Mouse (Mus musculus) naive thymus-derived CD4-positive, alpha-beta T cell, adult 2 months (primary cell): ENCODE results near the gene Jup.
"Not testable (repeated sequence)": the region's sequence is repeated elsewhere in the genome, so short reads cannot be mapped to it uniquely, and the experiment has no call there.

Experiments
- DNase-seq: peaks from one replicate; pipeline ENCODE4 v3.0.0-alpha.2; 2011; ENCODE audit warnings: low read depth

Jup gene

DNA sequence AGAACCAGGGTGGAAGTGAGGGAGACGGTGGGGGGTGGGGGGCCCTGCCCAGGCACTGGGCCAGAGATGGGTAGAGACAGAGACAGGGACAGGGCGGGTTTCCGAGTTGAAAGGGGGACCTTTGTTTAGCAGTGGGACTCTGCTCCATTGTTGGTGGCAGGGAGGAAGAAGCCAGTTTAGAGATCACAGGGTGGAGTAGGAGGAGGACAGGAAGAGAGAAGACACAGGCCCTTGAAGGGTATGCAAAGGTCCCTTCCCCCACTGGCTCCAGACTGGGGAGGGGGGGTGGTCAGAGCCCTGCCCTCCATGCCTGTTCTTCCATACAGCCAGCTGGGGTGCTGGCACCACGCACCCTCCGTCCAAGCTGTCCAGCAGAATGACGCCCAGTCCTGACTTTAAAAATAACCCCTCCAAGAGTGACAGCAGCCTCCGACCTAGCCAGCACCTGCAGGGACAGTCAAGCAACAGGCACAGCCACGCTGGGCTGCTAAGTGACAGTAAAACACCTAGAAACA lies 7.6 kb downstream of the Jup start:
- no peak for DNase-seq

GRCm38 (mm10) chr11:100388588-100388987 lies 9.0 kb downstream of the Jup start:
- no peak for DNase-seq

GRCm38 (mm10) chr11:100387589-100388375 lies 9.8 kb downstream of the Jup start:
- no peak for DNase-seq

- no peak for DNase-seq
These were observed 10.5 kb downstream of the Jup start for GRCm38 (mm10) chr11:100387111-100387510.

DNA sequence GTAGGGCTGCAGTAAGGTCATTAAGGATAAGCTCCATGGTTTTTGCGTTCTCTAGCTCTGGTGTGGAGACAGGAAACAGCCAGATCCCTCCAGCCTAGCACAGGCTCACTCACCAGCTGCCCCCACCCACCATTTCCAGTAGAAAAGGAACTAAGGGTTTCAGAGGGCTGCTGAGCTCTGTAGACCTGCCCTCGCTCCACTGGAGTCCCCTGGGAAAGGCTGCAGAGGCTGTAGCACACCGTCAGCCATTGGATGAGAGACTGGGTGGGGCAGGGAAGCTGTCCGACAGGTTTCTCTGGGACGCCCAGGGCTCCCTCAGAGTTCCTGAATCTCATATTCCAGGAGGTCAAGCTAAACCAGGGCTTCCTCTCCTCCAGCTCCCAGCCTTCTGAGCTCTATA lies 11.0 kb downstream of the Jup start:
- DNase-seq: no peak

GRCm38 (mm10) chr11:100385016-100385415 lies 12.5 kb downstream of the Jup start:
- DNase-seq: no peak

DNA sequence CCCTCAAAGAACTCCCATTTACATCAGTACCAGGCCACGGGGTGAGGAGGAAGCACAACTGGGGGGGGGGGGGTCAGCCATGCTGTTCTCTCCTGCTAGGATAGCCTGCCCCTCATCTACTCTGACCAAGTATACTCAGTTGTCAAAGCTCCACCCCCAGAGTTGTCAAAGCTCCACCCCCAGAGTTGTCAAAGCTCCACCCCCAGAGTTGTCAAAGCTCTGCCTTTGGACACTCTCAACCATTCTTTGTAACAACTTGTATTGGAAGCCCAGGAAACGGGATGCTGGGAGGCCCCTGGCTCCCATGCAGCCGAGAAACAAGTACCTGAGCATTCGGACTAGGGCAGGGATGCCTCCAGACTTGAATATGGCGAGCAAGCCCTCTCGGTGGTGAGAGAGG lies 14.9 kb downstream of the Jup start:
- no peak for DNase-seq

GRCm38 (mm10) chr11:100379311-100379710 lies 18.3 kb downstream of the Jup start:
- DNase-seq: no peak

- DNase-seq: no peak
These were observed 19.1 kb downstream of the Jup start for GRCm38 (mm10) chr11:100378446-100378845.

- no peak for DNase-seq
These were observed 19.6 kb downstream of the Jup start for GRCm38 (mm10) chr11:100377989-100378388.

DNA sequence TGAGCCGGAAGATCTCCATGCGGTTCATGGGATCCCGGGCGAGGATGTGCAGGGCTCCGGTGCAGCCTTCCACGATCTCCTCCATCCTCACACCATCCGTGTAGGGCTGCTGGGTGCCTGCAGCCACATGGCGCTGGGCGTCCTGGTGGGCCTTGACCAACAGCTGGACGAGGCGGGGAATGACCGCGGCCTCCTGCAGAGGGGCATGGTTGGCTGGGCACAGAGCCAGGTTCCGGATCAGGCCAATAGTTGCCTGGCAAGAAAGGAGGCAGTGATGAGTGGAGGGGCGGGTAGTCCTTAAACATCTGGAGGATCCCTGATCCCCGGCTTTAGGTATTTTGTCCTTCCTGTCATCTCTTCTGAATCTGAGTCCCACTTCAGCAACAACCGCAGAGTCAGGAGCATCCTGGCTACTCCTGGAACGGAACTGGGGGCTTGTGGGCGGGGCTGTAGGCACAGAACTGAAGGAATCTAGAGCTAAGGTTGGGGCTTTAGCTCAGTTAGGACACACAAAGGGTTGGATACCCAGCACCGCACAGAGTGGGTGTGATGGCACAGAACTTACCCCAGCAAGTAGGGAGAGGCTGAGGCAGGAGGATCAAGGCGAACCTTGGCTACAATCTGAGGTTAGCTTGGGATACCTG lies 20.7 kb downstream of the Jup start:
- no peak for DNase-seq

DNA sequence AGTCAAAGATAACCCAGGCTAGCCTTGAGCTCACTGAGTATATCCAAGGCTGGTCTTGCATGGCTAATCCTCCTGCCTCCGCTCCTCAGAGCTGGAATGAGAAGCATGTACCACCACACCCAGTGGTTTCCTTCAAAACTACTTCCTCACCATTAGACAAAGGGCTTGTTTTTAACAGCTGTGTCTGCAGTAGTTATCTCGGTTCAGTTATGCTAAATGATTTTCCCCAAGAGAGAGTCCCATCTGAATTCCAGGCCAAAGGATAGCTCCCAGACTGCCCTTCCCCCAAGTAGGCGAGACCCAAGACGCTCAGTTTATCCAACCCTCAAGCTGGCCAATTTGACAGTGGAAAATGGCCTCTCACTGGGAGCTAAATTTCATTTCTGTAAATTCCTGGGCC lies 21.6 kb downstream of the Jup start:
- no peak for DNase-seq

- DNase-seq: no peak
These were observed 22.4 kb downstream of the Jup start for GRCm38 (mm10) chr11:100375127-100375526.

GRCm38 (mm10) chr11:100371981-100372558 lies 25.5 kb downstream of the Jup start:
- DNase-seq: no peak

- no peak for DNase-seq
These were observed 27.7 kb downstream of the Jup start for GRCm38 (mm10) chr11:100369822-100370221.

- no peak for DNase-seq
These were observed 28.4 kb downstream of the Jup start for GRCm38 (mm10) chr11:100369145-100369544.

DNA sequence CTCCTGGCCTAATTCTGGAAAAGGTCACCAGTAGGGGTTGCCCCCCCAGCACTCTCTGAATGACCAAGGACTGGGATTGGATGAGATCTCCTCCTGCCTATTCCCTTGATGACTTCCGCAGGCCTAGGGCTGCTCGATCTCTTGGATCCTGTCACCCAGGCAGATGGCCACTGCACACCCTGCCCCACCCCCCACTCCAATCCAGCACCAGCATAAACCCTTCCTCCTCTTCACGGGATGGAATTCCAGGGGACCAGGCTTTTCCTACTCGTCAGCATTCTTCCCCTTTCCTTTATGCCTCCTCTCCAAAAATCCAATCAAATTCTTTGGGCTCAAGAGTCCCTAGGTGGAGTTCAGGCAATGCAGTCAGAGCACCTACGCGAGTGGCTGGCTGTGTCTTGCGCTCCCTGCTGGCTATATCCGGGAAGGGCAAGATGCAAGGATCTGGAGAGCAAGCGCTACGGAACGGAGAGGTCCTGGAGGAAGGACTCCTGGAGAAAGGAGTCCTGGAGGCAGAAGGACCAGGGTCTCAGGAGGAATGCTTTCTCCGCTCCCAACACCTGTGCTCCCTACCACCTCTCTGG lies 34.5 kb downstream of the Jup start:
- DNase-seq: peak; percentile 80

GRCm38 (mm10) chr11:100362209-100362978 lies 35.2 kb downstream of the Jup start:
- DNase-seq: peak; percentile 87

GRCm38 (mm10) chr11:100361059-100361458 lies 36.5 kb downstream of the Jup start:
- DNase-seq: not testable (repeated sequence)

GRCm38 (mm10) chr11:100360175-100360574 lies 37.4 kb downstream of the Jup start:
- no peak for DNase-seq

GRCm38 (mm10) chr11:100357408-100357807 lies 40.2 kb downstream of the Jup start:
- peak; percentile 16 for DNase-seq

GRCm38 (mm10) chr11:100356819-100357211 lies 40.7 kb downstream of the Jup start:
- DNase-seq: no peak
